Mouse (Mus musculus) ZHBTc4 (cell line): ENCODE results near the gene Ndufb10.
A peak's percentile ranks its signal among the peaks of the same experiment; 100 is the strongest.

Source experiments
- DNase-seq: peaks from one replicate; pipeline ENCODE4 v3.0.0-alpha.2; 2011; ENCODE audit warnings: low read depth, low spot score

Ndufb10 gene

GRCm38 (mm10) chr17:24724184-24724583 is at the start of gene Ndufb10:
Gene Ndufb10, minus strand, starts transcription at chr17:24724478.
- peak; percentile 97 for DNase-seq

- DNase-seq, result peak; percentile 77
Measured at GRCm38 (mm10) chr17:24773241-24773640, 49.0 kb upstream of the Ndufb10 start.

- DNase-seq, result no peak
Measured at GRCm38 (mm10) chr17:24769146-24769545, 44.9 kb upstream of the Ndufb10 start.

GRCm38 (mm10) chr17:24766266-24766875 is 42.1 kb upstream of the Ndufb10 start:
- DNase-seq, result peak; percentile 51

GRCm38 (mm10) chr17:24765016-24765905 is 41.0 kb upstream of the Ndufb10 start:
- DNase-seq, result no peak

- no peak for DNase-seq
Measured at GRCm38 (mm10) chr17:24761121-24761520, 36.8 kb upstream of the Ndufb10 start.

GRCm38 (mm10) chr17:24757394-24757793 is 33.1 kb upstream of the Ndufb10 start:
- no peak for DNase-seq

GRCm38 (mm10) chr17:24752415-24753394 is 28.4 kb upstream of the Ndufb10 start, which contains the start of gene Hs3st6:
Gene Hs3st6, plus strand, starts transcription at chr17:24752988.
- peak; percentile 76 for DNase-seq

GRCm38 (mm10) chr17:24751528-24751927 is 27.2 kb upstream of the Ndufb10 start:
- no peak for DNase-seq

GRCm38 (mm10) chr17:24746986-24747385 is 22.7 kb upstream of the Ndufb10 start:
- peak; percentile 65 for DNase-seq

- DNase-seq, result peak; percentile 93
Measured at GRCm38 (mm10) chr17:24745526-24746497, 21.5 kb upstream of the Ndufb10 start.

- no peak for DNase-seq
Measured at GRCm38 (mm10) chr17:24744381-24744780, 20.1 kb upstream of the Ndufb10 start.

GRCm38 (mm10) chr17:24743896-24744295 is 19.6 kb upstream of the Ndufb10 start:
- DNase-seq, result no peak

GRCm38 (mm10) chr17:24742307-24742706 is 18.0 kb upstream of the Ndufb10 start:
- DNase-seq, result no peak

- DNase-seq, result no peak
Measured at GRCm38 (mm10) chr17:24739926-24740325, 15.6 kb upstream of the Ndufb10 start.

GRCm38 (mm10) chr17:24738238-24738637 is 14.0 kb upstream of the Ndufb10 start:
- no peak for DNase-seq

- DNase-seq, result no peak
Measured at GRCm38 (mm10) chr17:24737135-24737810, 13.0 kb upstream of the Ndufb10 start.

GRCm38 (mm10) chr17:24736330-24737051 is 12.2 kb upstream of the Ndufb10 start, which contains the start of gene Msrb1:
Gene Msrb1, plus strand, starts transcription at chr17:24736642.
- DNase-seq, result peak; percentile 100

- no peak for DNase-seq
Measured at GRCm38 (mm10) chr17:24735446-24735845, 11.2 kb upstream of the Ndufb10 start.
